ENCODE assay signal across 14 mouse cellular contexts in genomic region chr1:157001008-157001660, GRCm38 (mm10).
A peak's percentile ranks its signal among the peaks of the same experiment; 100 is the strongest.
DNase-seq lines count a peak whose midpoint lies in the region; ATAC-seq and TF ChIP-seq lines count a peak whose summit lies in the region.
"Had no signal": no experiment of that assay in that cellular context is flagged by ENCODE, and none has a peak within 500 bp of the region (broad histone marks: within the 10 kb centered on the region; RNA-seq: fewer than 3 reads in every experiment).

No protein-coding gene starts in this region.

- no peaks in the 10 kb centered on the region for H3K36me3 ChIP-seq in lung, postnatal 0 days (ENCODE audit: insufficient read depth, low read length)
- no peaks in the 10 kb centered on the region for H3K36me3 ChIP-seq in embryonic facial prominence, embryonic 14.5 days (ENCODE audit: control insufficient read depth, insufficient read depth, low read length)
- no peaks in the 10 kb centered on the region for H3K36me3 ChIP-seq in stomach, embryonic 15.5 days
- H3K36me3 ChIP-seq: hindbrain, embryonic 12.5 days; limb, embryonic 12.5 days had no signal

- 33% methylated on average over 6 of the region's 6 CpGs for WGBS in lung, postnatal 0 days
- WGBS in embryonic facial prominence, embryonic 14.5 days, result 60% methylated on average over 6 of the region's 6 CpGs
- 40% methylated on average over 6 of the region's 6 CpGs for WGBS in stomach, embryonic 15.5 days

- no peak for ATAC-seq in lung, postnatal 0 days
- no peak for ATAC-seq in embryonic facial prominence, embryonic 14.5 days (ENCODE audit: low read depth)
- ATAC-seq in stomach, embryonic 15.5 days (ENCODE audit: insufficient read depth, low FRiP score, low read depth), result peak; percentile 53; the same call in 1 of the 2 replicates

- TF ChIP-seq CTCF in lung, postnatal 0 days (IDR thresholded peaks at IDR 0.05), result no peak

- no peak overlapping the region for H3K27ac ChIP-seq in lung, postnatal 0 days (ENCODE audit: low read length)
- no peak overlapping the region for H3K27ac ChIP-seq in embryonic facial prominence, embryonic 14.5 days (replicated peaks; ENCODE audit: low read depth, low read length)
- H3K27ac ChIP-seq in stomach, embryonic 15.5 days, result 0 out of 2 replicates have a peak overlapping the region, but pooled peaks have one; percentile 7
- H3K27ac ChIP-seq: hindbrain, embryonic 12.5 days; limb, embryonic 12.5 days had no signal

- no peak overlapping the region for H3K4me3 ChIP-seq in lung, postnatal 0 days (ENCODE audit: low read depth, low read length)
- H3K4me3 ChIP-seq in embryonic facial prominence, embryonic 14.5 days (ENCODE audit: low read depth, low read length), result no peak overlapping the region
- H3K4me3 ChIP-seq in stomach, embryonic 15.5 days (replicated peaks), result no peak overlapping the region
- H3K4me3 ChIP-seq: hindbrain, embryonic 12.5 days; limb, embryonic 12.5 days had no signal

- DNase-seq in adrenal gland, adult 2 months, result peak; percentile 39
- DNase-seq in adrenal gland, postnatal 25 days, result no peak
- peak; percentile 31 for DNase-seq in lung, postnatal 0 days (ENCODE audit: low spot score)
- DNase-seq in lung, postnatal 14 days, result no peak
- peak; percentile 58 for DNase-seq in embryonic facial prominence, embryonic 14.5 days (ENCODE audit: low spot score)
- no peak for DNase-seq in layer of hippocampus, postnatal 14 days (ENCODE audit: low spot score in 2 of 2)
- no peak for DNase-seq in gastrocnemius, adult 8-10 months (ENCODE audit: low spot score in 2 of 2)
- DNase-seq: B cell, adult 2 months; cerebellum, postnatal 25 days; lung, postnatal 36 days had no signal

- no peak overlapping the region for H3K9ac ChIP-seq in lung, postnatal 0 days (replicated peaks; ENCODE audit: low read depth)
- no peak overlapping the region for H3K9ac ChIP-seq in embryonic facial prominence, embryonic 14.5 days (ENCODE audit: low read depth, low read length)
- no peak overlapping the region for H3K9ac ChIP-seq in stomach, embryonic 15.5 days
- H3K9ac ChIP-seq: hindbrain, embryonic 12.5 days; limb, embryonic 12.5 days had no signal

- H3K9me3 ChIP-seq in lung, postnatal 0 days (ENCODE audit: low read length), result no peaks in the 10 kb centered on the region
- H3K9me3 ChIP-seq in embryonic facial prominence, embryonic 14.5 days (ENCODE audit: control insufficient read depth, low read length), result no peaks in the 10 kb centered on the region
- H3K9me3 ChIP-seq in stomach, embryonic 15.5 days, result no peaks in the 10 kb centered on the region
- H3K9me3 ChIP-seq: hindbrain, embryonic 12.5 days; limb, embryonic 12.5 days had no signal

- no peaks in the 10 kb centered on the region for H3K27me3 ChIP-seq in lung, postnatal 0 days (replicated peaks; ENCODE audit: insufficient read depth, low read length)
- no peaks in the 10 kb centered on the region for H3K27me3 ChIP-seq in embryonic facial prominence, embryonic 14.5 days (replicated peaks; ENCODE audit: control insufficient read depth, insufficient read depth, low read length)
- no peaks in the 10 kb centered on the region for H3K27me3 ChIP-seq in stomach, embryonic 15.5 days (replicated peaks)
- H3K27me3 ChIP-seq: hindbrain, embryonic 12.5 days; limb, embryonic 12.5 days had no signal

- no peak for TF ChIP-seq EP300 in lung, postnatal 0 days (IDR thresholded peaks at IDR 0.05)

- H3K4me2 ChIP-seq in lung, postnatal 0 days (replicated peaks; ENCODE audit: low read depth, low read length), result no peak overlapping the region
- no peak overlapping the region for H3K4me2 ChIP-seq in embryonic facial prominence, embryonic 14.5 days (ENCODE audit: low read depth, low read length)
- no peak overlapping the region for H3K4me2 ChIP-seq in stomach, embryonic 15.5 days
- H3K4me2 ChIP-seq: heart, embryonic 11.5 days; hindbrain, embryonic 12.5 days; limb, embryonic 12.5 days had no signal

- H3K4me1 ChIP-seq in lung, postnatal 0 days (ENCODE audit: insufficient read depth, low read depth, low read length), result no peaks in the 10 kb centered on the region
- 0 out of 2 replicates have a peak, but pooled peaks cover 5% of the 10 kb centered on the region for H3K4me1 ChIP-seq in embryonic facial prominence, embryonic 14.5 days (ENCODE audit: control insufficient read depth, insufficient read depth, low read length)
- H3K4me1 ChIP-seq in stomach, embryonic 15.5 days, result peaks cover 5% of the 10 kb centered on the region

Comparison
In these comparisons a context has a peak if more than half of its experiments do, and no peak if none do; other contexts are left out.
1. DNase-seq: peak in adrenal gland, adult 2 months (single experiment), lung, postnatal 0 days (single experiment) and embryonic facial prominence, embryonic 14.5 days (single experiment); none in adrenal gland, postnatal 25 days (single experiment), lung, postnatal 14 days (single experiment), layer of hippocampus, postnatal 14 days (0 of 2) and gastrocnemius, adult 8-10 months (0 of 2).